Mouse (Mus musculus) embryonic facial prominence, embryonic 10.5 days (tissue): ENCODE data around the gene Pnpla7. TPM values are rescaled to one million over a fixed set of nuclear protein-coding genes. Genes with fewer than 3 reads are reported as not detected.

ENCODE experiments used
- DNase-seq: peaks from one replicate; pipeline ENCODE4 v3.0.0-alpha.2; 2017; ENCODE audit warnings: low spot score
- H3K27ac ChIP-seq: fragments of 300-500 bp; sonication (generic); replicated peaks from 2 replicates; pipeline ENCODE4 v1.5.1; 2016; ENCODE audit warnings: mild to moderate bottlenecking
- H3K27me3 ChIP-seq: fragments of 300-500 bp; sonication (generic); replicated peaks from 2 replicates; pipeline ENCODE4 v1.6.1; 2016; ENCODE audit warnings: low read depth, mild to moderate bottlenecking; ENCODE audit not compliant: poor library complexity, severe bottlenecking
- H3K36me3 ChIP-seq: fragments of 300-500 bp; sonication (generic); replicated peaks from 2 replicates; pipeline ENCODE4 v1.6.1; 2016; ENCODE audit warnings: mild to moderate bottlenecking, moderate library complexity
- H3K4me1 ChIP-seq: fragments of 300-500 bp; sonication (generic); 2 replicates; pipeline ENCODE4 v1.6.1; 2016
- H3K4me3 ChIP-seq: fragments of 300-500 bp; sonication (generic); 2 replicates; pipeline ENCODE4 v1.5.1; 2016; ENCODE audit warnings: mild to moderate bottlenecking, moderate library complexity
- H3K9me3 ChIP-seq: fragments of 300-500 bp; sonication (generic); 2 replicates; pipeline ENCODE4 v1.6.1; 2016; ENCODE audit warnings: mild to moderate bottlenecking
- WGBS: fragments of 180-500 bp; shearing (Covaris S2); methylation state at CpG from one replicate; pipeline ENCODE4 v1.1.7; 2016; 5-methylcytosine and 5-hydroxymethylcytosine counted together
- polyA plus RNA-seq: library from polyadenylated mRNA; unstranded; fragments of >200 nt; fragmentation: Nextera tagmentation; extraction: Ambion mirVana; gene quantifications from 2 replicates; pipeline ENCODE4 v1.2.1, GENCODE M21; 2016

Gene Pnpla7
- polyA plus RNA-seq, 1 experiment from 2014 or later: 6.1 TPM

GRCm38 (mm10) chr2:25003946-25004786 lies 28.3 kb downstream of the Pnpla7 start:
- Histone ChIP-seq H3K27ac (no peak overlapping the region), H3K27me3 (no peaks in the 10 kb centered on the region), H3K36me3 (no peaks in the 10 kb centered on the region), H3K9me3 (no peaks in the 10 kb centered on the region), H3K4me1 (no peaks in the 10 kb centered on the region), H3K4me3 (no peak overlapping the region)
- DNase-seq: no peak
- 77% methylated on average over 9 of the region's 9 CpGs for WGBS

- Histone ChIP-seq H3K9me3 (no peaks in the 10 kb centered on the region), H3K27me3 (no peaks in the 10 kb centered on the region), H3K27ac (no peak overlapping the region), H3K4me1 (no peaks in the 10 kb centered on the region), H3K36me3 (no peaks in the 10 kb centered on the region), H3K4me3 (no peak overlapping the region)
- WGBS: 84% methylated on average over 1 of the region's 1 CpGs
- DNase-seq: no peak
These were observed 30.9 kb downstream of the Pnpla7 start for GRCm38 (mm10) chr2:25006767-25007166.

- no peaks in the 10 kb centered on the region for H3K4me1 ChIP-seq
- H3K27ac ChIP-seq: no peak overlapping the region
- no peaks in the 10 kb centered on the region for H3K36me3 ChIP-seq
- H3K4me3 ChIP-seq: no peak overlapping the region
- H3K9me3 ChIP-seq: no peaks in the 10 kb centered on the region
- DNase-seq: no peak
- no peaks in the 10 kb centered on the region for H3K27me3 ChIP-seq
These were observed 32.4 kb downstream of the Pnpla7 start for GRCm38 (mm10) chr2:25008250-25008649.

- 96% methylated on average over 1 of the region's 1 CpGs for WGBS
- Histone ChIP-seq H3K4me3 (no peak overlapping the region), H3K36me3 (no peaks in the 10 kb centered on the region; the same call in 1 of the 2 replicates), H3K27me3 (no peaks in the 10 kb centered on the region), H3K9me3 (no peaks in the 10 kb centered on the region), H3K27ac (no peak overlapping the region), H3K4me1 (peaks cover 7% of the 10 kb centered on the region; the same call in 1 of the 2 replicates)
- no peak for DNase-seq
These were observed 46.8 kb downstream of the Pnpla7 start for GRCm38 (mm10) chr2:25022678-25023077.

- no peaks in the 10 kb centered on the region for H3K36me3 ChIP-seq
- H3K9me3 ChIP-seq: no peaks in the 10 kb centered on the region
- WGBS: 85% methylated on average over 1 of the region's 1 CpGs
- no peak overlapping the region for H3K4me3 ChIP-seq
- no peaks in the 10 kb centered on the region for H3K27me3 ChIP-seq
- H3K27ac ChIP-seq: no peak overlapping the region
- DNase-seq: no peak
- H3K4me1 ChIP-seq: peaks cover 7% of the 10 kb centered on the region; the same call in 1 of the 2 replicates
These were observed 49.3 kb downstream of the Pnpla7 start for GRCm38 (mm10) chr2:25025109-25025508.

GRCm38 (mm10) chr2:25034994-25035393 lies 59.2 kb downstream of the Pnpla7 start:
- no peaks in the 10 kb centered on the region for H3K4me1 ChIP-seq
- no peaks in the 10 kb centered on the region for H3K36me3 ChIP-seq
- WGBS: 98% methylated on average over 4 of the region's 4 CpGs
- no peak for DNase-seq
- no peak overlapping the region for H3K27ac ChIP-seq
- H3K4me3 ChIP-seq: no peak overlapping the region
- H3K9me3 ChIP-seq: no peaks in the 10 kb centered on the region
- H3K27me3 ChIP-seq: no peaks in the 10 kb centered on the region

GRCm38 (mm10) chr2:25040089-25040488 lies 64.3 kb downstream of the Pnpla7 start:
- H3K27me3 ChIP-seq: no peaks in the 10 kb centered on the region
- no peaks in the 10 kb centered on the region for H3K4me1 ChIP-seq
- H3K9me3 ChIP-seq: no peaks in the 10 kb centered on the region
- H3K27ac ChIP-seq: no peak overlapping the region
- no peaks in the 10 kb centered on the region for H3K36me3 ChIP-seq
- 83% methylated on average over 5 of the region's 5 CpGs for WGBS
- DNase-seq: no peak
- no peak overlapping the region for H3K4me3 ChIP-seq

- H3K27ac ChIP-seq: no peak overlapping the region
These were observed 75.1 kb downstream of the Pnpla7 start for GRCm38 (mm10) chr2:25050921-25051320.

GRCm38 (mm10) chr2:25051450-25051849 lies 75.6 kb downstream of the Pnpla7 start:
- Histone ChIP-seq H3K36me3 (peaks cover 13% of the 10 kb centered on the region), H3K4me1 (peaks cover 24% of the 10 kb centered on the region), H3K27me3 (no peaks in the 10 kb centered on the region), H3K4me3 (no peak overlapping the region), H3K27ac (no peak overlapping the region), H3K9me3 (no peaks in the 10 kb centered on the region)
- WGBS: 85% methylated on average over 8 of the region's 8 CpGs
- no peak for DNase-seq

More at GRCm38 (mm10) chr2:25050921-25051320, 75.1 kb downstream of the Pnpla7 start:
- 92% methylated on average over 7 of the region's 7 CpGs for WGBS
- no peak overlapping the region for H3K4me3 ChIP-seq
- peaks cover 9% of the 10 kb centered on the region; the same call in 1 of the 2 replicates for H3K36me3 ChIP-seq
- peaks cover 22% of the 10 kb centered on the region for H3K4me1 ChIP-seq
- DNase-seq: no peak
- H3K9me3 ChIP-seq: no peaks in the 10 kb centered on the region
- H3K27me3 ChIP-seq: no peaks in the 10 kb centered on the region

GRCm38 (mm10) chr2:25053101-25053500 lies 77.3 kb downstream of the Pnpla7 start:
- no peak overlapping the region for H3K4me3 ChIP-seq
- DNase-seq: no peak
- H3K27me3 ChIP-seq: no peaks in the 10 kb centered on the region
- H3K9me3 ChIP-seq: no peaks in the 10 kb centered on the region
- peaks cover 24% of the 10 kb centered on the region for H3K4me1 ChIP-seq
- WGBS: 95% methylated on average over 6 of the region's 6 CpGs
- peaks cover 27% of the 10 kb centered on the region for H3K36me3 ChIP-seq
- no peak overlapping the region for H3K27ac ChIP-seq

GRCm38 (mm10) chr2:25054221-25055067 lies 78.6 kb downstream of the Pnpla7 start, which contains the start of gene Nsmf:
Gene Nsmf, plus strand, starts transcription at chr2:25054355.
- peaks cover 40% of the 10 kb centered on the region for H3K36me3 ChIP-seq
- H3K9me3 ChIP-seq: no peaks in the 10 kb centered on the region
- peak within 1 kb of the TSS; percentile 92 for H3K27ac ChIP-seq
- DNase-seq: peak; percentile 89
- H3K4me3 ChIP-seq: peak within 1 kb of the TSS; percentile 95
- peaks cover 24% of the 10 kb centered on the region for H3K4me1 ChIP-seq
- 5% methylated on average over 47 of the region's 47 CpGs for WGBS
- H3K27me3 ChIP-seq: no peaks in the 10 kb centered on the region

- DNase-seq: peak; percentile 25
- no peaks in the 10 kb centered on the region for H3K9me3 ChIP-seq
- peaks cover 46% of the 10 kb centered on the region for H3K36me3 ChIP-seq
- H3K27me3 ChIP-seq: no peaks in the 10 kb centered on the region
- H3K4me1 ChIP-seq: peaks cover 24% of the 10 kb centered on the region
- 74% methylated on average over 2 of the region's 2 CpGs for WGBS
- H3K27ac ChIP-seq: peak overlapping the region; percentile 92
- H3K4me3 ChIP-seq: peak overlapping the region; percentile 95
These were observed 79.2 kb downstream of the Pnpla7 start for GRCm38 (mm10) chr2:25055068-25055405.
